Mouse (Mus musculus) subcutaneous adipose tissue, adult 2 months (tissue): ENCODE data around the gene Slc6a15. TPM values are rescaled to one million over a fixed set of nuclear protein-coding genes. Genes with fewer than 3 reads are reported as not detected.

ENCODE experiments used
- polyA plus RNA-seq: library from polyadenylated mRNA; depleted of rRNA; stranded (reverse); fragments of >200 nt; gene quantifications from 2 replicates; pipeline ENCODE4 v1.2.3, GENCODE M21; 2012; ENCODE audit warnings: low replicate concordance; rRNA removed

Slc6a15 gene
- polyA plus RNA-seq, result 0.11 and 1.1 TPM in 2 replicates

DNA sequence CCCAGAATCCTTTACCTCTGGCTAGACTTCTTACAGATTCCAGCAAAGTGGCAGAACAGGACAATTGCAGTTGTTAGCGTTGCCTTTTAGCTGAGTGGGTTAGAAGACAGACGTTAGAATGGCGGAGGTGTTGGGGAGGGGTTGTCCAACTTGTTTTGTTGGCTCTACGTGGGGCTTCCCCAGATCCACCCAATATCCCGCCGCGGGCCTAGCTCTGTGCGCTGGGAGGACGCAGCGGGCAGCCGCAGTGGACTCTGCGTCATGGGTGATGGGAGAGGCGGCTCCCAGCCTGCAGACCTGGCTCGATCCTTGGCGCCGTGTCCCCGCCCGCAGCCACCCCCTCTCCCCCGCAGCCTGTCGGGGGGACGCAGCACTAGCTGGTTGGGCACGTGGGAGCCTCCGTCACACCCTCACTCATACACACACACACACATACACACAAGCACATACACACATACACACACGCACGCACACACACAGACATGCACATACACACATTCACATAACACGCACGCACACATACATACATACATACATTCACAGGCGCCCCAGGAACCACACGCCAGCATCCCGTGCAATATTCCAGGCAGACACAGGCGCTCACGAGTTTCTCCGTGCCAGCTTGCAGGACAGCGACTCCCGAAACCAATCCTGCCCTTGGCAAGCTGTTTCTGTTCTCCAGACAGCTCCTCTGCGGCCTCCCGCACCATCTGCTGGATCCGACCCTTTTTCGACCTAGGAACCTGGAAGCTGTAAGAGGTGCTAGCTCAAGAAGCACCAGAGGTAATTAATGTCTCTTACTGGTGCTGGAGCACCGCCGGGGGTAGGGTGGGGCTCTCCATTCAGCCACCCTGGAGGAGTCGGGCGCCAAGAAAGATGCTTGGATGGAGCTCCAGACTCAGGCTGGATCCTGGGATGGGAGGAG is at the start of gene Slc6a15:
Gene Slc6a15, plus strand, starts transcription at position 413 of the 925 bp plus-strand sequence.

Other genes with a start within 250 kb of the Slc6a15 start
- gene Lrriq1, start 131.5 kb upstream of the Slc6a15 start, polyA plus RNA-seq, result 0.09 TPM in 1 of 2 replicates, not detected in the other